Mouse (Mus musculus): ENCODE data around the gene Jak2. TPM values are rescaled to one million over a fixed set of nuclear protein-coding genes. Genes with fewer than 3 reads are reported as not detected.

The Jak2 gene
- total RNA-seq, 1 experiment from 2014 or later: 131 TPM

- no peak for ATAC-seq (ENCODE audit: extremely low read depth, insufficient number of reproducible peaks, low FRiP score, poor library complexity, severe bottlenecking)
These were observed 93.2 kb downstream of the Jak2 start for GRCm38 (mm10) chr19:29344868-29345267.

- ATAC-seq (ENCODE audit: extremely low read depth, insufficient number of reproducible peaks, low FRiP score, poor library complexity, severe bottlenecking): no peak
These were observed 94.0 kb downstream of the Jak2 start for GRCm38 (mm10) chr19:29345636-29346035.

GRCm38 (mm10) chr19:29350991-29351390 is 99.4 kb downstream of the Jak2 start:
- no peak for ATAC-seq (ENCODE audit: extremely low read depth, insufficient number of reproducible peaks, low FRiP score, poor library complexity, severe bottlenecking)

GRCm38 (mm10) chr19:29354895-29355877 is 103.6 kb downstream of the Jak2 start:
- ATAC-seq (ENCODE audit: extremely low read depth, insufficient number of reproducible peaks, low FRiP score, poor library complexity, severe bottlenecking): peak; percentile 86

GRCm38 (mm10) chr19:29356281-29356680 is 104.7 kb downstream of the Jak2 start:
- no peak for ATAC-seq (ENCODE audit: extremely low read depth, insufficient number of reproducible peaks, low FRiP score, poor library complexity, severe bottlenecking)

GRCm38 (mm10) chr19:29360251-29360650 is 108.6 kb downstream of the Jak2 start:
- no peak for ATAC-seq (ENCODE audit: extremely low read depth, insufficient number of reproducible peaks, low FRiP score, poor library complexity, severe bottlenecking)

- ATAC-seq (ENCODE audit: extremely low read depth, insufficient number of reproducible peaks, low FRiP score, poor library complexity, severe bottlenecking): peak; percentile 92
These were observed 110.0 kb downstream of the Jak2 start for GRCm38 (mm10) chr19:29361468-29362130.

- ATAC-seq (ENCODE audit: extremely low read depth, insufficient number of reproducible peaks, low FRiP score, poor library complexity, severe bottlenecking): no peak
These were observed 110.7 kb downstream of the Jak2 start for GRCm38 (mm10) chr19:29362173-29362930.

Other genes with a start within 250 kb of the Jak2 start
- 11.8 and 12.7 TPM in 2 replicates for gene Ak3, start 203.9 kb upstream of the Jak2 start, total RNA-seq (2017)
- gene Rcl1, start 150.5 kb upstream of the Jak2 start, total RNA-seq (2017): 14.1 and 15.2 TPM in 2 replicates
- 6.2 and 7.5 TPM in 2 replicates for gene Insl6, start 73.5 kb downstream of the Jak2 start, total RNA-seq (2017)
- gene Rln1, start 82.8 kb downstream of the Jak2 start, total RNA-seq (2017): 0.12 TPM in 1 of 2 replicates, not detected in the other
- gene Plgrkt, start 115.6 kb downstream of the Jak2 start, total RNA-seq (2017): 158 and 160 TPM in 2 replicates
- 39.5 and 42.1 TPM in 2 replicates for gene Cd274, start 115.6 kb downstream of the Jak2 start, total RNA-seq (2017)
- 5.8 and 5.9 TPM in 2 replicates for gene Pdcd1lg2, start 159.1 kb downstream of the Jak2 start, total RNA-seq (2017)

Data from neutrophil, adult 5-6 weeks (primary cell).